Mouse (Mus musculus) hindbrain, embryonic 16.5 days (tissue): ENCODE measurements around the gene Klf2. TPM values are rescaled to one million over a fixed set of nuclear protein-coding genes. Genes with fewer than 3 reads are reported as not detected.

Source experiments
- ATAC-seq: fragments of 200-750 bp; cut with Nextera tagmentation; 2 replicates; pipeline ENCODE4 v1.8.0; 2017; ENCODE audit warnings: moderate TSS enrichment, moderate library complexity
- H3K27ac ChIP-seq: fragments of 300-500 bp; sonication (generic); 2 replicates; pipeline ENCODE4 v1.5.1; 2014; ENCODE audit warnings: low read depth, mild to moderate bottlenecking, control low read depth, low read length, moderate library complexity
- H3K27me3 ChIP-seq: fragments of 300-500 bp; sonication (generic); replicated peaks from 2 replicates; pipeline ENCODE4 v1.6.1; 2014; ENCODE audit warnings: low read length; ENCODE audit not compliant: control insufficient read depth, insufficient read depth
- H3K36me3 ChIP-seq: fragments of 300-500 bp; sonication (generic); 2 replicates; pipeline ENCODE4 v1.6.1; 2014; ENCODE audit warnings: mild to moderate bottlenecking, low read length, moderate library complexity, mixed read lengths; ENCODE audit not compliant: control insufficient read depth, insufficient read depth
- H3K4me1 ChIP-seq: fragments of 300-500 bp; sonication (generic); 2 replicates; pipeline ENCODE4 v1.6.1; 2014; ENCODE audit warnings: low read depth, low read length; ENCODE audit not compliant: control insufficient read depth, insufficient read depth
- H3K4me2 ChIP-seq: fragments of 300-500 bp; sonication (generic); 2 replicates; pipeline ENCODE4 v1.6.1; 2014; ENCODE audit warnings: mild to moderate bottlenecking, low read length, control low read depth, moderate library complexity
- H3K4me3 ChIP-seq: fragments of 300-500 bp; sonication (generic); 2 replicates; pipeline ENCODE4 v1.5.1; 2014; ENCODE audit warnings: mild to moderate bottlenecking, low read length, control low read depth, moderate library complexity
- H3K9ac ChIP-seq: fragments of 300-500 bp; sonication (generic); 2 replicates; pipeline ENCODE4 v1.6.1; 2014; ENCODE audit warnings: low read depth, mild to moderate bottlenecking, control low read depth, low read length, moderate library complexity
- H3K9me3 ChIP-seq: fragments of 300-500 bp; sonication (generic); 2 replicates; pipeline ENCODE4 v1.6.1; 2014; ENCODE audit warnings: mild to moderate bottlenecking, low read length, moderate library complexity; ENCODE audit not compliant: control insufficient read depth
- WGBS: fragments of 180-500 bp; shearing (Covaris S2); extraction: QIAGEN DNeasy Blood & Tissue Kit; methylation state at CpG from one replicate; pipeline ENCODE4 v1.1.7; 2014; 5-methylcytosine and 5-hydroxymethylcytosine counted together
- polyA plus RNA-seq: library from polyadenylated mRNA; unstranded; fragments of >200 nt; fragmentation: Nextera tagmentation; extraction: Ambion mirVana; gene quantifications from 2 replicates; pipeline ENCODE4 v1.2.1, GENCODE M21; 2015

The Klf2 gene
- polyA plus RNA-seq, 1 experiment from 2014 or later, result 5.1 TPM

GRCm38 (mm10) chr8:72281634-72282033, 37.2 kb upstream of the Klf2 start:
- Histone ChIP-seq H3K4me2 (no peak overlapping the region), H3K27ac (no peak overlapping the region), H3K9ac (no peak overlapping the region), H3K9me3 (no peaks in the 10 kb centered on the region), H3K4me3 (no peak overlapping the region), H3K27me3 (no peaks in the 10 kb centered on the region), H3K4me1 (no peaks in the 10 kb centered on the region), H3K36me3 (no peaks in the 10 kb centered on the region)
- 41% methylated on average over 3 of the region's 3 CpGs for WGBS
- ATAC-seq, result 0 out of 2 replicates have a peak, but pooled peaks have one; percentile 30

GRCm38 (mm10) chr8:72285285-72285684, 33.5 kb upstream of the Klf2 start:
- 78% methylated on average over 4 of the region's 4 CpGs for WGBS
- no peak overlapping the region for H3K27ac ChIP-seq
- no peak for ATAC-seq
- no peak overlapping the region for H3K4me3 ChIP-seq
- no peaks in the 10 kb centered on the region for H3K36me3 ChIP-seq
- H3K4me2 ChIP-seq, result no peak overlapping the region
- no peaks in the 10 kb centered on the region for H3K9me3 ChIP-seq
- H3K27me3 ChIP-seq, result no peaks in the 10 kb centered on the region
- no peaks in the 10 kb centered on the region for H3K4me1 ChIP-seq
- no peak overlapping the region for H3K9ac ChIP-seq

- ATAC-seq, result no peak
- Histone ChIP-seq H3K4me2 (no peak overlapping the region), H3K27me3 (no peaks in the 10 kb centered on the region), H3K36me3 (no peaks in the 10 kb centered on the region), H3K4me1 (no peaks in the 10 kb centered on the region), H3K9me3 (no peaks in the 10 kb centered on the region), H3K27ac (no peak overlapping the region), H3K4me3 (no peak overlapping the region), H3K9ac (no peak overlapping the region)
These were observed 29.8 kb upstream of the Klf2 start for GRCm38 (mm10) chr8:72289051-72289450.

- no peaks in the 10 kb centered on the region for H3K9me3 ChIP-seq
These were observed 27.7 kb upstream of the Klf2 start for GRCm38 (mm10) chr8:72291104-72291503.

GRCm38 (mm10) chr8:72293309-72293708, 25.5 kb upstream of the Klf2 start:
- no peak overlapping the region for H3K4me2 ChIP-seq
- peaks cover 4% of the 10 kb centered on the region for H3K4me1 ChIP-seq
- no peak for ATAC-seq
- no peaks in the 10 kb centered on the region for H3K36me3 ChIP-seq
- H3K9ac ChIP-seq, result no peak overlapping the region
- H3K9me3 ChIP-seq, result no peaks in the 10 kb centered on the region
- H3K27me3 ChIP-seq, result no peaks in the 10 kb centered on the region
- H3K27ac ChIP-seq, result no peak overlapping the region
- H3K4me3 ChIP-seq, result no peak overlapping the region

More at GRCm38 (mm10) chr8:72291104-72291503, 27.7 kb upstream of the Klf2 start:
- Histone ChIP-seq H3K27me3 (no peaks in the 10 kb centered on the region), H3K27ac (no peak overlapping the region), H3K4me3 (no peak overlapping the region), H3K4me1 (peaks cover 4% of the 10 kb centered on the region), H3K9ac (no peak overlapping the region), H3K4me2 (no peak overlapping the region), H3K36me3 (no peaks in the 10 kb centered on the region)
- no peak for ATAC-seq
- WGBS, result 89% methylated on average over 2 of the region's 2 CpGs

GRCm38 (mm10) chr8:72295125-72295524, 23.7 kb upstream of the Klf2 start:
- Histone ChIP-seq H3K36me3 (no peaks in the 10 kb centered on the region), H3K27ac (0 out of 2 replicates have a peak overlapping the region, but pooled peaks have one; percentile 42), H3K9me3 (no peaks in the 10 kb centered on the region), H3K4me2 (no peak overlapping the region), H3K4me1 (peaks cover 4% of the 10 kb centered on the region), H3K27me3 (no peaks in the 10 kb centered on the region), H3K4me3 (no peak overlapping the region), H3K9ac (no peak overlapping the region)
- 58% methylated on average over 3 of the region's 3 CpGs for WGBS
- ATAC-seq, result 0 out of 2 replicates have a peak, but pooled peaks have one; percentile 7

GRCm38 (mm10) chr8:72295679-72296078, 23.2 kb upstream of the Klf2 start:
- ATAC-seq, result peak; percentile 91
- Histone ChIP-seq H3K4me3 (no peak overlapping the region), H3K4me1 (peaks cover 4% of the 10 kb centered on the region), H3K4me2 (0 out of 2 replicates have a peak overlapping the region, but pooled peaks have one; percentile 18), H3K36me3 (no peaks in the 10 kb centered on the region), H3K9ac (no peak overlapping the region), H3K27ac (0 out of 2 replicates have a peak overlapping the region, but pooled peaks have one; percentile 42), H3K9me3 (no peaks in the 10 kb centered on the region), H3K27me3 (no peaks in the 10 kb centered on the region)
- 33% methylated on average over 8 of the region's 8 CpGs for WGBS

GRCm38 (mm10) chr8:72296561-72296960, 22.3 kb upstream of the Klf2 start:
- Histone ChIP-seq H3K36me3 (no peaks in the 10 kb centered on the region), H3K4me1 (peaks cover 4% of the 10 kb centered on the region), H3K9ac (no peak overlapping the region), H3K27ac (no peak overlapping the region), H3K4me3 (no peak overlapping the region), H3K4me2 (no peak overlapping the region), H3K9me3 (no peaks in the 10 kb centered on the region), H3K27me3 (no peaks in the 10 kb centered on the region)
- 94% methylated on average over 8 of the region's 8 CpGs for WGBS
- no peak for ATAC-seq

GRCm38 (mm10) chr8:72298928-72299327, 19.9 kb upstream of the Klf2 start:
- Histone ChIP-seq H3K4me1 (peaks cover 4% of the 10 kb centered on the region), H3K27ac (no peak overlapping the region), H3K9ac (no peak overlapping the region), H3K4me2 (no peak overlapping the region), H3K9me3 (no peaks in the 10 kb centered on the region), H3K4me3 (no peak overlapping the region), H3K27me3 (no peaks in the 10 kb centered on the region), H3K36me3 (no peaks in the 10 kb centered on the region)
- ATAC-seq, result no peak
- 78% methylated on average over 1 of the region's 1 CpGs for WGBS
